Mouse (Mus musculus) liver, adult 2 months (tissue): Measurements from ENCODE around the gene Mvk.

Source experiments
- CTCF ChIP-seq: fragments of 200-500 bp; IDR thresholded peaks from 2 replicates; pipeline ENCODE4 v1.5.1; 2011; ENCODE audit warnings: low read depth, low read length, control low read depth
- POLR2A ChIP-seq: fragments of 200-500 bp; IDR thresholded peaks from 2 replicates; pipeline ENCODE4 v1.6.1; 2011; ENCODE audit warnings: low read length, control low read depth; ENCODE audit not compliant: insufficient read depth; ENCODE audit errors: extremely low read depth

DNA sequence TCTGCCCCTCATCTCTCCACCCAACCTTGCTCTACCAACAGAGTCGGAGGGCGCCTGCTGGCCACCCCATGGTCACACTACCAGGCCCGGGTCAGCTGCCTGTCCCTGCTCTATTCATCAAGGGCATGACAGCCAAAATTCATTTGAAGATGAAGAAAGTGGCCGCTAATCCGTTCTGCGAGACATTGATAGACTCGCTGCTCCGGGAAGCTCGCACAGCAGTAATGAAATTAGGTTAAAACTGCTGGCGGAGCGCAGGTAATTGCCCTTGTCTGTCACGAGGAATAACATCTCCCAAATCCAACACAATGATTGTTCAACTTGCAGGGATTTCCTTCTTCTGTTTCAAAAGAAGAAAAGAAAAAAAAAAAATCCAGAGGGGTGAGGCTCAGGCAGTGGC lies 34.2 kb downstream of the Mvk start:
- TF ChIP-seq CTCF (no peak), POLR2A (no peak)
